Mouse (Mus musculus) stomach, embryonic 16.5 days (tissue): ENCODE results near the gene Scamp3. TPM values are rescaled to one million over a fixed set of nuclear protein-coding genes. Genes with fewer than 3 reads are reported as not detected.

Experiments
- ATAC-seq: fragments of 200-750 bp; cut with Nextera tagmentation; 2 replicates; pipeline ENCODE4 v1.8.0; 2017; ENCODE audit warnings: moderate number of reproducible peaks, moderate TSS enrichment; ENCODE audit not compliant: insufficient read depth, low FRiP score
- H3K27ac ChIP-seq: fragments of 300-500 bp; sonication (generic); 2 replicates; pipeline ENCODE4 v1.5.1; 2014; ENCODE audit warnings: low read length
- H3K27me3 ChIP-seq: fragments of 300-500 bp; sonication (generic); 2 replicates; pipeline ENCODE4 v1.6.1; 2014; ENCODE audit warnings: low read length, control low read depth, mixed read lengths; ENCODE audit not compliant: control insufficient read depth, insufficient read depth
- H3K36me3 ChIP-seq: fragments of 300-500 bp; sonication (generic); 2 replicates; pipeline ENCODE4 v1.6.1; 2014; ENCODE audit warnings: low read length; ENCODE audit not compliant: control insufficient read depth, insufficient read depth
- H3K4me1 ChIP-seq: fragments of 300-500 bp; sonication (generic); 2 replicates; pipeline ENCODE4 v1.6.1; 2014; ENCODE audit warnings: low read length, control low read depth, mixed read lengths; ENCODE audit not compliant: control insufficient read depth, insufficient read depth
- H3K4me2 ChIP-seq: fragments of 300-500 bp; sonication (generic); 2 replicates; pipeline ENCODE4 v1.6.1; 2014; ENCODE audit warnings: low read depth, low read length, mixed read lengths
- H3K4me3 ChIP-seq: fragments of 300-500 bp; sonication (generic); replicated peaks from 2 replicates; pipeline ENCODE4 v1.5.1; 2014; ENCODE audit warnings: mild to moderate bottlenecking, low read length
- H3K9ac ChIP-seq: fragments of 300-500 bp; sonication (generic); 2 replicates; pipeline ENCODE4 v1.6.1; 2014; ENCODE audit warnings: low read length
- H3K9me3 ChIP-seq: fragments of 300-500 bp; sonication (generic); replicated peaks from 2 replicates; pipeline ENCODE4 v1.6.1; 2016; ENCODE audit warnings: low read length, control low read depth; ENCODE audit not compliant: control insufficient read depth
- WGBS: fragments of 180-500 bp; shearing (Covaris S2); extraction: QIAGEN DNeasy Blood & Tissue Kit; methylation state at CpG from one replicate; pipeline ENCODE4 v1.1.7; 2014; 5-methylcytosine and 5-hydroxymethylcytosine counted together
- polyA plus RNA-seq: library from polyadenylated mRNA; unstranded; fragments of >200 nt; fragmentation: Nextera tagmentation; extraction: Ambion mirVana; gene quantifications from 2 replicates; pipeline ENCODE4 v1.2.1, GENCODE M21; 2015

Gene Scamp3
- polyA plus RNA-seq, 1 experiment from 2014 or later, result 104 TPM

DNA sequence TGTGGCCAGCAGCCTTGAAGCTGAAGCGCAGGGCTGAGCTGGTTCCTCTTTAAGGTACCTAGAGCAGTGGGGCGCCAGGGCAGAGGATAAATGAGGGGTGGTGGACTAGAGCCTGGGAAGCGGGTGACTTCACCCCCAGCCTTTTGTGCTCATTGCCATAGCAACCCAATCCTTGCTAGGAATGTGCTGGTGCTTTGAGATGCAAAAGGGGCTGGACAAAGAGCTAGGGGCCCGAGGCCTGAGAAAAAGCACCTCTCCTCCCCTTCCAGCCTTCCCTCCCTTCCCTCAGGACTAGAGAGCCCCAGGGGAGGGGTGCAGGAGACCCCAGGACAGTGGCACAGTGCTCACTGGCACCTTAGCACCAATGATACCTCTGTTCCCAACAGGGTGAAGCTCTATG lies 48.6 kb downstream of the Scamp3 start:
- WGBS, result 46% methylated on average over 4 of the region's 4 CpGs
- Histone ChIP-seq H3K4me2 (0 out of 2 replicates have a peak overlapping the region, but pooled peaks have one; percentile 85), H3K4me3 (no peak overlapping the region)

GRCm38 (mm10) chr3:89226361-89226760 lies 49.1 kb downstream of the Scamp3 start:
- H3K27ac ChIP-seq, result no peak overlapping the region
- WGBS, result 34% methylated on average over 11 of the region's 11 CpGs

More for the DNA sequence above, 48.6 kb downstream of the Scamp3 start:
- no peak for ATAC-seq
- Histone ChIP-seq H3K4me1 (peaks cover 28% of the 10 kb centered on the region), H3K9me3 (no peaks in the 10 kb centered on the region), H3K27ac (no peak overlapping the region), H3K36me3 (no peaks in the 10 kb centered on the region), H3K27me3 (no peaks in the 10 kb centered on the region; the same call in 1 of the 2 replicates), H3K9ac (no peak overlapping the region)

DNA sequence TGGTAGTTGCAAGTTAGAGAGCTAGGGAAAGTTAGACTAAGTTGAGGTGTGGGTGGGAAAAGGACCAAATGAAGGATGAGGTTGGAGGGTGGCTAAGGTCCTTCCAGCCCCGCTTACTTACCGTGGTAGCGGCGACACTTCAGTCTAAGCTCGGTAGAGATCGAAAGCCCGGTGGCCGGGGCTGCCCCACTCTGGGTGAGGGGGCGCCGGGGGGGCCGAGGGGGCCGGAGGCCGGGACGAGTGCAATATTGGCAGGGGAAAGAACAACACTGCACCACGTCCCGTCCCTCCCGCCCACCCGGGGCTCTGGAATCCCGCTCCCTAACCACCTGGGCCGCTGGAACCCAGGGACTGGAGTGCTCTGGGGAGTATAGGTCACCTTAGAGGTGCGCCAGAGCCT lies 49.6 kb downstream of the Scamp3 start, which contains the start of gene Mtx1:
TSS of gene Mtx1 (minus strand) at position 189 of the 400 bp plus-strand sequence.
- Histone ChIP-seq H3K4me3 (peak within 1 kb of the TSS; percentile 52), H3K27me3 (no peaks in the 10 kb centered on the region; the same call in 1 of the 2 replicates), H3K27ac (peak within 1 kb of the TSS; percentile 83), H3K9ac (peak within 1 kb of the TSS; percentile 60), H3K4me2 (peak within 1 kb of the TSS; percentile 85), H3K4me1 (peaks cover 28% of the 10 kb centered on the region), H3K9me3 (no peaks in the 10 kb centered on the region), H3K36me3 (no peaks in the 10 kb centered on the region)
- no peak for ATAC-seq
- 3% methylated on average over 21 of the region's 21 CpGs for WGBS

More at GRCm38 (mm10) chr3:89226361-89226760, 49.1 kb downstream of the Scamp3 start:
- Histone ChIP-seq H3K36me3 (no peaks in the 10 kb centered on the region), H3K4me3 (peak overlapping the region; percentile 52), H3K9ac (peak overlapping the region; percentile 60), H3K9me3 (no peaks in the 10 kb centered on the region), H3K27me3 (no peaks in the 10 kb centered on the region; the same call in 1 of the 2 replicates), H3K4me2 (peak overlapping the region; percentile 85; the same call in 1 of the 2 replicates), H3K4me1 (peaks cover 28% of the 10 kb centered on the region)
- no peak for ATAC-seq

DNA sequence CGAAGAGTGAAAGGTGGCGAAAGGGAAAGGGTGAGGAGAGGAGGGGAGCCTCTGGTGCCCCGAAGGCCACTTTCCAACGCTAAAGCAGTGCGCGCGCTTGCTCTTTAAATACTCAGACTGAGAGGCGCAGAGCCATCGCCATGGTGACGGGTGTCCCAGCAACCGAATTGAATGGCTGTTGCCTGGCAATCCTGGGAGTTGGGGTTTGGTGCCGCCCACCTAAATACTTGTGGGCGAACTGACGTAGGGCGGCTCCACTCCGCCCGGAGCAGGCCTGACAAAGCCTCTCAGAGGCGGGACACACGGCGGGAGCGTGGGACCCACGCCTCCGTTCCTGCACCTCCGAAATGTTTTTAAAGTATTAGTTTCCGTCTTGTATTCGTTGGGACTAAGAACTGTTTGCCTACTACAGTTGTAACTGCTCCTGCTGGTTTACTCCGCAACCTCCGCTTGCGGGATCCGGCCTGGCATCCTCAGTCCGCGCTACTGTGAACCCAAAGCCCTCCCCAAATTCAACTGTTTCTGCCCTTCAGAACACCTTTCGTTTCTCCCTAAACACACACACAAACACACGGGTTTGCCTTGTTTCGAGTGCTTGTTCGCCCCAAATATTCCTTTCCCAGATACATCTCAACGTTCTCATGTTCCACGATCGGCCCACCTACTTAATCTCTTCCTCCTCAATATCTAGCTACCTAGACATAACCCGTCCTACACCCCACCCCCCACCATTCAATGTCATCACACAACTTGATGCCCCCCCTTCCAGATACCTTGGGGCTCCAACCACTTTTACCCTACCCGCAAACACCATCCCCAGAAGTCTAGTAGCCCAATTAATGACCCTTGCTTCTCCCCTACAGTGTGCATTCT lies 50.3 kb downstream of the Scamp3 start:
- WGBS, result 4% methylated on average over 41 of the region's 41 CpGs
- H3K4me1 ChIP-seq, result peaks cover 28% of the 10 kb centered on the region

GRCm38 (mm10) chr3:89228180-89228549 lies 50.9 kb downstream of the Scamp3 start:
- H3K36me3 ChIP-seq, result no peaks in the 10 kb centered on the region
- H3K4me3 ChIP-seq, result peak overlapping the region; percentile 52
- peak overlapping the region; percentile 69 for H3K9ac ChIP-seq
- ATAC-seq, result peak; percentile 46; the same call in 1 of the 2 replicates
- peak overlapping the region; percentile 83 for H3K27ac ChIP-seq
- no peaks in the 10 kb centered on the region; the same call in 1 of the 2 replicates for H3K27me3 ChIP-seq
- H3K4me2 ChIP-seq, result peak overlapping the region; percentile 85
- H3K4me1 ChIP-seq, result peaks cover 31% of the 10 kb centered on the region
- under 1% methylated on average over 20 of the region's 20 CpGs for WGBS
- H3K9me3 ChIP-seq, result no peaks in the 10 kb centered on the region

More for the DNA sequence above, 50.3 kb downstream of the Scamp3 start:
- H3K9ac ChIP-seq, result peak overlapping the region; percentile 60
- no peaks in the 10 kb centered on the region for H3K36me3 ChIP-seq
- peak overlapping the region; percentile 83 for H3K27ac ChIP-seq
- H3K9me3 ChIP-seq, result no peaks in the 10 kb centered on the region
- ATAC-seq, result peak; percentile 79
- H3K27me3 ChIP-seq, result no peaks in the 10 kb centered on the region; the same call in 1 of the 2 replicates
- peak overlapping the region; percentile 52 for H3K4me3 ChIP-seq
- peak overlapping the region; percentile 85 for H3K4me2 ChIP-seq

DNA sequence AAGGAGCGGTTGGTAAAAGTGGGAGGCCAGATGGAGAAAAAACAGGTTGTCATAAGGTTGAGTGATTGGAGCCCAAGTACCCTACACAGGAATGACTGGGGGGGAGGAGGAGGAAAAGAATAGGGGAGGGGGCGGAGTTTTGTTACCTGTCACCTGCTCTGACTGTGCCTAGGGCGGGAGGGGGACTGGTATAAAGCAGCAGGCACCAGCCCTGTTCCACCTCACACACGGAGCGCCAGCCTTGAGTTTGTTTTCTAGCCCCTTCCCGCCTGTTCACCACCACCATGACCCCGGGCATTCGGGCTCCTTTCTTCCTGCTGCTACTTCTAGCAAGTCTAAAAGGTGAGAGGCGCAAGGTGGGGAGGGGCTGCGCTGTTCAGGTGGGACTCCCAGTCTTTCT lies 51.6 kb downstream of the Scamp3 start, which contains the start of gene Muc1:
TSS of gene Muc1 (plus strand) at position 222 of the 400 bp plus-strand sequence.
- Histone ChIP-seq H3K4me3 (peak within 1 kb of the TSS; percentile 52), H3K9me3 (no peaks in the 10 kb centered on the region), H3K4me2 (peak within 1 kb of the TSS; percentile 85), H3K36me3 (no peaks in the 10 kb centered on the region), H3K27ac (peak within 1 kb of the TSS; percentile 83), H3K9ac (peak within 1 kb of the TSS; percentile 69), H3K4me1 (peaks cover 36% of the 10 kb centered on the region), H3K27me3 (no peaks in the 10 kb centered on the region; the same call in 1 of the 2 replicates)
- ATAC-seq, result peak; percentile 52
- 25% methylated on average over 10 of the region's 10 CpGs for WGBS

- H3K4me2 ChIP-seq, result peak overlapping the region; percentile 85
- H3K4me3 ChIP-seq, result peak overlapping the region; percentile 52
- no peak for ATAC-seq
- 36% methylated on average over 4 of the region's 4 CpGs for WGBS
- H3K4me1 ChIP-seq, result peaks cover 40% of the 10 kb centered on the region
- peak overlapping the region; percentile 69 for H3K9ac ChIP-seq
- no peaks in the 10 kb centered on the region; the same call in 1 of the 2 replicates for H3K27me3 ChIP-seq
- no peaks in the 10 kb centered on the region for H3K36me3 ChIP-seq
- H3K9me3 ChIP-seq, result no peaks in the 10 kb centered on the region
- peak overlapping the region; percentile 83 for H3K27ac ChIP-seq
These were observed 52.0 kb downstream of the Scamp3 start for GRCm38 (mm10) chr3:89229276-89229675.

GRCm38 (mm10) chr3:89230561-89230960 lies 53.3 kb downstream of the Scamp3 start:
- H3K36me3 ChIP-seq, result no peaks in the 10 kb centered on the region
- H3K27ac ChIP-seq, result no peak overlapping the region
- peak overlapping the region; percentile 52 for H3K4me3 ChIP-seq
- H3K9ac ChIP-seq, result peak overlapping the region; percentile 20; the same call in 1 of the 2 replicates
- no peaks in the 10 kb centered on the region; the same call in 1 of the 2 replicates for H3K27me3 ChIP-seq
- H3K9me3 ChIP-seq, result no peaks in the 10 kb centered on the region
- H3K4me2 ChIP-seq, result peak overlapping the region; percentile 85
- no peak for ATAC-seq
- 70% methylated on average over 2 of the region's 2 CpGs for WGBS
- peaks cover 42% of the 10 kb centered on the region for H3K4me1 ChIP-seq

- Histone ChIP-seq H3K27ac (peak overlapping the region; percentile 77), H3K4me3 (peak overlapping the region; percentile 52), H3K9ac (peak overlapping the region; percentile 24), H3K27me3 (no peaks in the 10 kb centered on the region), H3K36me3 (no peaks in the 10 kb centered on the region), H3K4me1 (peaks cover 35% of the 10 kb centered on the region), H3K9me3 (no peaks in the 10 kb centered on the region), H3K4me2 (peak overlapping the region; percentile 85)
- ATAC-seq, result no peak
- 53% methylated on average over 7 of the region's 7 CpGs for WGBS
These were observed 54.1 kb downstream of the Scamp3 start for GRCm38 (mm10) chr3:89231345-89231744.
